Mouse (Mus musculus): ENCODE data around the gene Gabarapl2. TPM values are rescaled to one million over a fixed set of nuclear protein-coding genes. Genes with fewer than 3 reads are reported as not detected.

Gene Gabarapl2
- polyA plus RNA-seq, 1 experiment from 2014 or later = 314 TPM

GRCm38 (mm10) chr8:111991278-111991677 is 50.8 kb downstream of the Gabarapl2 start:
- no peaks in the 10 kb centered on the region for H3K27me3 ChIP-seq (ENCODE audit: insufficient read depth, poor library complexity, severe bottlenecking)
- no peak for DNase-seq (ENCODE audit: low spot score)
- peaks cover 10% of the 10 kb centered on the region; the same call in 1 of the 2 replicates for H3K4me1 ChIP-seq (replicated peaks)
- peaks cover 71% of the 10 kb centered on the region for H3K36me3 ChIP-seq
- H3K27ac ChIP-seq = peak overlapping the region; percentile 91
- no peaks in the 10 kb centered on the region for H3K9me3 ChIP-seq
- 72% methylated on average over 8 of the region's 8 CpGs for WGBS
- H3K4me3 ChIP-seq = peak overlapping the region; percentile 81

GRCm38 (mm10) chr8:111992013-111992702 is 51.7 kb downstream of the Gabarapl2 start, which contains the start of gene Adat1:
Adat1 (minus strand) TSS chr8:111992302.
- H3K27ac ChIP-seq = peak within 1 kb of the TSS; percentile 91
- 5% methylated on average over 33 of the region's 33 CpGs for WGBS
- peak; percentile 91 for DNase-seq (ENCODE audit: low spot score)

GRCm38 (mm10) chr8:111992703-111993039 is 52.2 kb downstream of the Gabarapl2 start:
- H3K36me3 ChIP-seq = peaks cover 72% of the 10 kb centered on the region
- no peak for DNase-seq (ENCODE audit: low spot score)
- no peaks in the 10 kb centered on the region for H3K27me3 ChIP-seq (ENCODE audit: insufficient read depth, poor library complexity, severe bottlenecking)
- no peak overlapping the region for H3K27ac ChIP-seq
- peaks cover 10% of the 10 kb centered on the region; the same call in 1 of the 2 replicates for H3K4me1 ChIP-seq (replicated peaks)
- H3K9me3 ChIP-seq = no peaks in the 10 kb centered on the region
- 74% methylated on average over 3 of the region's 3 CpGs for WGBS
- H3K4me3 ChIP-seq = no peak overlapping the region

More at GRCm38 (mm10) chr8:111992013-111992702, 51.7 kb downstream of the Gabarapl2 start, which contains the start of gene Adat1:
- Histone ChIP-seq H3K4me3 (peak within 1 kb of the TSS; percentile 81), H3K27me3 (ENCODE audit: insufficient read depth, poor library complexity, severe bottlenecking) (no peaks in the 10 kb centered on the region), H3K9me3 (no peaks in the 10 kb centered on the region), H3K4me1 (replicated peaks) (peaks cover 10% of the 10 kb centered on the region; the same call in 1 of the 2 replicates), H3K36me3 (peaks cover 72% of the 10 kb centered on the region)

Other genes starting within 250 kb of the Gabarapl2 start
- gene Ctrb1, start 249.7 kb upstream of the Gabarapl2 start, polyA plus RNA-seq (2016; fragmentation: Nextera tagmentation; extraction: Ambion mirVana) = not detected in 2 replicates
- gene Bcar1, start 196.9 kb upstream of the Gabarapl2 start, polyA plus RNA-seq (2016; fragmentation: Nextera tagmentation; extraction: Ambion mirVana) = 61.6 and 63.9 TPM in 2 replicates
- 171 and 215 TPM in 2 replicates for gene Cfdp1, start 86.4 kb upstream of the Gabarapl2 start, polyA plus RNA-seq (2016; fragmentation: Nextera tagmentation; extraction: Ambion mirVana)
- 8.4 and 10.7 TPM in 2 replicates for gene Tmem170, start 64.0 kb upstream of the Gabarapl2 start, polyA plus RNA-seq (2016; fragmentation: Nextera tagmentation; extraction: Ambion mirVana)
- 4.6 and 4.9 TPM in 2 replicates for gene Chst5, start 30.3 kb upstream of the Gabarapl2 start, polyA plus RNA-seq (2016; fragmentation: Nextera tagmentation; extraction: Ambion mirVana)
- 24.4 and 27.4 TPM in 2 replicates for gene Tmem231, start 6.8 kb upstream of the Gabarapl2 start, polyA plus RNA-seq (2016; fragmentation: Nextera tagmentation; extraction: Ambion mirVana)
- 12.1 and 15.5 TPM in 2 replicates for gene Adat1, start 51.6 kb downstream of the Gabarapl2 start, polyA plus RNA-seq (2016; fragmentation: Nextera tagmentation; extraction: Ambion mirVana)
- 216 and 246 TPM in 2 replicates for gene Kars, start 70.6 kb downstream of the Gabarapl2 start, polyA plus RNA-seq (2016; fragmentation: Nextera tagmentation; extraction: Ambion mirVana)
- gene Terf2ip, start 70.7 kb downstream of the Gabarapl2 start, polyA plus RNA-seq (2016; fragmentation: Nextera tagmentation; extraction: Ambion mirVana) = 29.6 and 34.8 TPM in 2 replicates
- gene Gm6793, start 74.3 kb downstream of the Gabarapl2 start, polyA plus RNA-seq (2016; fragmentation: Nextera tagmentation; extraction: Ambion mirVana) = 0.46 and 0.85 TPM in 2 replicates

Measured in hindbrain, embryonic 10.5 days (tissue).